Mouse (Mus musculus) cortical plate, adult 2 months (tissue): Measurements from ENCODE around the gene Tex264.

ENCODE experiments used
- CTCF ChIP-seq: fragments of 200-500 bp; IDR thresholded peaks from 2 replicates; pipeline ENCODE4 v1.5.1; 2011; ENCODE audit warnings: mild to moderate bottlenecking, control low read depth, low read length; ENCODE audit not compliant: insufficient read depth; ENCODE audit errors: extremely low read depth
- POLR2A ChIP-seq: fragments of 200-500 bp; IDR thresholded peaks from 2 replicates; pipeline ENCODE4 v1.6.1; 2011; ENCODE audit warnings: mild to moderate bottlenecking, low read length, control low read depth; ENCODE audit not compliant: insufficient read depth; ENCODE audit errors: extremely low read depth

DNA sequence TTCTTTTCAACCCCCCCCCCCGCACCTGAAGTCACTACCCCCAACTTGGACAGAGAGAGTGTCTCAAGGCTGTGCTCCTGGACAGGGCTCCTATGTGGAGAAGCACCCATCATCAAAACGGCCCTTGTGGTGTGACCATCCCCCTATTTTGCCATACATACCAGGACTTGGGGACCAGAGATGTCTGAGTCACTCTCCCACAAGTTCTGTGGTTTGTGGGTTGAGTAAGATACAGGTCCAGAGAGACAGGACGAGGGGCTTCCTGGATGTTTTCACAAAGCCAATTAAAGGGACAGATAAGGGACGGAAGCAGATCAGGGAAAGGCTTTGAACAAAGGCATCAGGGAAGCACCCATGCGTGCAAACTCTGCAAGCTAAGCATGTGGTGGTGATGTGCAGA, 44.4 kb downstream of the Tex264 start:
- TF ChIP-seq POLR2A, result no peak
- no peak for TF ChIP-seq CTCF
